Comparison of ENCODE assay signal across 20 mouse cellular contexts in genomic region chr4:23491255-23491654, GRCm38 (mm10).
DNase-seq lines count a peak whose midpoint lies in the region; ATAC-seq and TF ChIP-seq lines count a peak whose summit lies in the region.
"Had no signal": no experiment of that assay in that cellular context is flagged by ENCODE, and none has a peak within 500 bp of the region (broad histone marks: within the 10 kb centered on the region; RNA-seq: fewer than 3 reads in every experiment).

No protein-coding gene starts in this region.

- 4% methylated on average over 2 of the region's 2 CpGs for WGBS in hindbrain, embryonic 12.5 days
- WGBS in hindbrain, embryonic 16.5 days, result 13% methylated on average over 2 of the region's 2 CpGs
- WGBS in heart, embryonic 11.5 days (ENCODE audit: insufficient replicate concordance), result 46% methylated on average over 2 of the region's 2 CpGs

- H3K27me3 ChIP-seq in hindbrain, embryonic 12.5 days, result no peaks in the 10 kb centered on the region
- H3K27me3 ChIP-seq in hindbrain, embryonic 16.5 days (replicated peaks; ENCODE audit: control insufficient read depth, insufficient read depth, low read length), result no peaks in the 10 kb centered on the region
- H3K27me3 ChIP-seq in heart, embryonic 11.5 days (ENCODE audit: control insufficient read depth, insufficient read depth, low read length), result no peaks in the 10 kb centered on the region
- H3K27me3 ChIP-seq: heart, embryonic 12.5 days; limb, embryonic 12.5 days; liver, embryonic 12.5 days; megakaryocyte, embryonic 14.5 days had no signal

- H3K27ac ChIP-seq in hindbrain, embryonic 12.5 days, result no peak overlapping the region
- no peak overlapping the region for H3K27ac ChIP-seq in hindbrain, embryonic 16.5 days (ENCODE audit: low read depth, low read length)
- no peak overlapping the region for H3K27ac ChIP-seq in layer of hippocampus, adult 2 months
- H3K27ac ChIP-seq in heart, embryonic 11.5 days (ENCODE audit: low read depth, low read length), result no peak overlapping the region
- H3K27ac ChIP-seq: limb, embryonic 12.5 days; liver, embryonic 12.5 days had no signal

- no peak overlapping the region for H3K9ac ChIP-seq in hindbrain, embryonic 12.5 days
- no peak overlapping the region for H3K9ac ChIP-seq in hindbrain, embryonic 16.5 days (ENCODE audit: low read depth, low read length)
- no peak overlapping the region for H3K9ac ChIP-seq in heart, embryonic 11.5 days (ENCODE audit: low read depth, low read length)
- H3K9ac ChIP-seq: heart, embryonic 12.5 days; limb, embryonic 12.5 days; liver, embryonic 12.5 days had no signal

- no peaks in the 10 kb centered on the region for H3K36me3 ChIP-seq in hindbrain, embryonic 12.5 days
- H3K36me3 ChIP-seq in hindbrain, embryonic 16.5 days (ENCODE audit: control insufficient read depth, insufficient read depth, low read length), result no peaks in the 10 kb centered on the region
- no peaks in the 10 kb centered on the region for H3K36me3 ChIP-seq in heart, embryonic 11.5 days (ENCODE audit: control insufficient read depth, insufficient read depth, low read length)
- H3K36me3 ChIP-seq: heart, embryonic 12.5 days; limb, embryonic 12.5 days; liver, embryonic 12.5 days had no signal

- no peaks in the 10 kb centered on the region for H3K9me3 ChIP-seq in hindbrain, embryonic 12.5 days (replicated peaks)
- H3K9me3 ChIP-seq in hindbrain, embryonic 16.5 days (ENCODE audit: control insufficient read depth, low read length), result no peaks in the 10 kb centered on the region
- H3K9me3 ChIP-seq in heart, embryonic 11.5 days (replicated peaks; ENCODE audit: control insufficient read depth, low read length), result no peaks in the 10 kb centered on the region
- H3K9me3 ChIP-seq: heart, embryonic 12.5 days; limb, embryonic 12.5 days; liver, embryonic 12.5 days; megakaryocyte, embryonic 14.5 days had no signal

- H3K4me2 ChIP-seq in hindbrain, embryonic 12.5 days (replicated peaks), result no peak overlapping the region
- no peak overlapping the region for H3K4me2 ChIP-seq in hindbrain, embryonic 16.5 days (ENCODE audit: low read length)
- no peak overlapping the region for H3K4me2 ChIP-seq in heart, embryonic 11.5 days
- H3K4me2 ChIP-seq: heart, embryonic 12.5 days; limb, embryonic 12.5 days; liver, embryonic 12.5 days had no signal

- H3K4me1 ChIP-seq in hindbrain, embryonic 12.5 days, result peaks cover 4% of the 10 kb centered on the region
- no peaks in the 10 kb centered on the region for H3K4me1 ChIP-seq in hindbrain, embryonic 16.5 days (ENCODE audit: control insufficient read depth, insufficient read depth, low read depth, low read length)
- no peaks in the 10 kb centered on the region for H3K4me1 ChIP-seq in heart, embryonic 11.5 days (ENCODE audit: control insufficient read depth, insufficient read depth, low read length)
- H3K4me1 ChIP-seq: heart, embryonic 12.5 days; limb, embryonic 12.5 days; liver, embryonic 12.5 days; megakaryocyte, embryonic 14.5 days had no signal

- TF ChIP-seq POLR2A in brain, embryonic 14.5 days (IDR thresholded peaks at IDR 0.05; ENCODE audit: borderline replicate concordance, extremely low read depth, insufficient read depth, insufficient read length, poor library complexity, severe bottlenecking), result no peak

- TF ChIP-seq CTCF in brain, embryonic 14.5 days (IDR thresholded peaks at IDR 0.05; ENCODE audit: borderline replicate concordance, extremely low read depth, insufficient read depth, insufficient read length), result no peak
- TF ChIP-seq CTCF in layer of hippocampus, adult 2 months (conservative IDR thresholded peaks at IDR 0.05), result no peak

- H3K4me3 ChIP-seq in hindbrain, embryonic 12.5 days, result no peak overlapping the region
- H3K4me3 ChIP-seq in hindbrain, embryonic 16.5 days (ENCODE audit: low read length), result no peak overlapping the region
- H3K4me3 ChIP-seq in layer of hippocampus, adult 2 months, result no peak overlapping the region
- no peak overlapping the region for H3K4me3 ChIP-seq in heart, embryonic 11.5 days (ENCODE audit: low read depth, low read length)
- H3K4me3 ChIP-seq: heart, embryonic 12.5 days; limb, embryonic 12.5 days; liver, embryonic 12.5 days; megakaryocyte, embryonic 14.5 days had no signal

- peak; percentile 87 for ATAC-seq in hindbrain, embryonic 12.5 days (ENCODE audit: low FRiP score)
- no peak for ATAC-seq in hindbrain, embryonic 16.5 days
- no peak for ATAC-seq in heart, embryonic 11.5 days (replicated peaks; ENCODE audit: insufficient number of reproducible peaks, low FRiP score, low TSS enrichment)
- ATAC-seq: liver, embryonic 12.5 days had no signal

- DNase-seq in brain, embryonic 14.5 days (ENCODE audit: low read depth), result peak; percentile 72
- peak; percentile 61 for DNase-seq in embryo, embryonic 10 days (ENCODE audit: low spot score)
- peak; percentile 35 for DNase-seq in mesoderm, embryonic 11.5 days (ENCODE audit: low read depth, low spot score)
- DNase-seq in layer of hippocampus, adult 2 months (ENCODE audit: low spot score in 2 of 2), result no peak
- no peak for DNase-seq in B cell, adult 2 months
- DNase-seq: adrenal gland, adult 2 months; cerebellum, adult 9-10 months; heart, postnatal 14 days; kidney, adult 18-20 months; lung, adult 2 months; spleen, adult 18-20 months; thymus, adult 18-20 months; thymus, postnatal 4 days had no signal

Comparison
In these comparisons a context has a peak if more than half of its experiments do, and no peak if none do; other contexts are left out.
1. DNase-seq: peak in brain, embryonic 14.5 days (single experiment), embryo, embryonic 10 days (single experiment) and mesoderm, embryonic 11.5 days (single experiment); none in layer of hippocampus, adult 2 months (0 of 2) and B cell, adult 2 months (0 of 2).